Mouse (Mus musculus) heart, postnatal 0 days (tissue): ENCODE results near the gene Dync2li1. TPM values are rescaled to one million over a fixed set of nuclear protein-coding genes. Genes with fewer than 3 reads are reported as not detected.

Source experiments
- ATAC-seq: fragments of 200-750 bp; cut with Nextera tagmentation; 2 replicates; pipeline ENCODE4 v1.8.0; 2017; ENCODE audit warnings: low read depth, moderate number of reproducible peaks, moderate library complexity; ENCODE audit not compliant: insufficient read depth
- DNase-seq: peaks from one replicate; pipeline ENCODE4 v3.0.0-alpha.2; 2016; ENCODE audit warnings: low spot score
- H3K27ac ChIP-seq: fragments of 300-500 bp; sonication (generic); 2 replicates; pipeline ENCODE4 v1.5.1; 2014; ENCODE audit warnings: low read depth, mild to moderate bottlenecking
- H3K27me3 ChIP-seq: fragments of 300-500 bp; sonication (generic); 2 replicates; pipeline ENCODE4 v1.6.1; 2014; ENCODE audit warnings: low read length, mixed read lengths; ENCODE audit not compliant: control insufficient read depth, insufficient read depth
- H3K36me3 ChIP-seq: fragments of 300-500 bp; sonication (generic); replicated peaks from 2 replicates; pipeline ENCODE4 v1.6.1; 2014; ENCODE audit warnings: low read length, mixed read lengths; ENCODE audit not compliant: control insufficient read depth, insufficient read depth
- H3K4me1 ChIP-seq: fragments of 300-500 bp; sonication (generic); 2 replicates; pipeline ENCODE4 v1.6.1; 2014; ENCODE audit warnings: antibody characterized with exemption; ENCODE audit not compliant: control insufficient read depth, insufficient read depth
- H3K4me2 ChIP-seq: fragments of 300-500 bp; sonication (generic); 2 replicates; pipeline ENCODE4 v1.6.1; 2014; ENCODE audit warnings: low read depth, mild to moderate bottlenecking, low read length, moderate library complexity
- H3K4me3 ChIP-seq: fragments of 300-500 bp; sonication (generic); 2 replicates; pipeline ENCODE4 v1.5.1; 2014; ENCODE audit warnings: low read depth, low read length
- H3K9ac ChIP-seq: fragments of 300-500 bp; sonication (generic); replicated peaks from 2 replicates; pipeline ENCODE4 v1.6.1; 2014; ENCODE audit warnings: low read depth, low read length, mixed read lengths
- H3K9me3 ChIP-seq: fragments of 300-500 bp; sonication (generic); replicated peaks from 2 replicates; pipeline ENCODE4 v1.6.1; 2016; ENCODE audit warnings: low read length; ENCODE audit not compliant: control insufficient read depth
- CTCF ChIP-seq: IDR thresholded peaks from 2 replicates; pipeline ENCODE4 v1.5.1; 2016; ENCODE audit warnings: antibody characterized with exemption, control low read depth, low read depth
- EP300 ChIP-seq: IDR thresholded peaks from 2 replicates; pipeline ENCODE4 v1.6.1; 2016; ENCODE audit warnings: antibody characterized with exemption, low read depth
- WGBS: fragments of 180-500 bp; shearing (Covaris S2); extraction: QIAGEN DNeasy Blood & Tissue Kit; methylation state at CpG from one replicate; pipeline ENCODE4 v1.1.7; 2014; 5-methylcytosine and 5-hydroxymethylcytosine counted together
- polyA plus RNA-seq: library from polyadenylated mRNA; unstranded; fragments of >200 nt; fragmentation: Nextera tagmentation; extraction: Ambion mirVana; gene quantifications from 2 replicates; pipeline ENCODE4 v1.2.1, GENCODE M21; 2015
- total RNA-seq: library from RNA; depleted of rRNA; stranded (reverse); fragments of >200 nt; gene quantifications from 2 replicates; pipeline ENCODE4 v1.2.3, GENCODE M21; 2014; ENCODE audit warnings: low replicate concordance

Dync2li1 gene
- total and polyA plus RNA-seq, 2 experiments from 2014 or later: 6.6 TPM; not detected in 1

DNA sequence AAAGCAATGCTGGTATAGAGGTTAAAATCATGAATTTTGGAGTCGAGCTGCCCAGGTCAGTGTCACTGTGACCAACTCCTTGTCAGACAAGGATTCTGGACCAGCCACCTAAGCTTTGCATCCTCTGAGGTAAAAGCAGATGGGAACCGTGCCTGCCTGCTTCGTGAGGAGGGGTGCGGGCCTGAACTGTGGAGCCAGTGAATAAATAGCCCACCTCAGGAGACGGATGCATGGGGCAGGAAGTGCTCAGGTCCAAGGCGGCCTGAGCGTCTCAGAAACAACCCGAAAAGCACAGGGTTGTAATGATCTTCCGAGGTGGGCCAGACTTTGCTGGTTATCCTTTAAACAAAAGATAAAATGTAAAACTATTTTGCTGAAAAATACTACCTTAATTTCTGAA, 18.8 kb downstream of the Dync2li1 start:
- H3K4me2 ChIP-seq: no peak overlapping the region
- H3K27ac ChIP-seq: no peak overlapping the region
- 0 out of 2 replicates have a peak, but pooled peaks cover 3% of the 10 kb centered on the region for H3K4me1 ChIP-seq
- DNase-seq (no peak), ATAC-seq (no peak)
- H3K4me3 ChIP-seq: no peak overlapping the region
- TF ChIP-seq EP300 (no peak), CTCF (no peak)
- no peak overlapping the region for H3K9ac ChIP-seq
- no peaks in the 10 kb centered on the region for H3K9me3 ChIP-seq
- no peaks in the 10 kb centered on the region for H3K36me3 ChIP-seq
- H3K27me3 ChIP-seq: no peaks in the 10 kb centered on the region
- WGBS: 62% methylated on average over 9 of the region's 9 CpGs

DNA sequence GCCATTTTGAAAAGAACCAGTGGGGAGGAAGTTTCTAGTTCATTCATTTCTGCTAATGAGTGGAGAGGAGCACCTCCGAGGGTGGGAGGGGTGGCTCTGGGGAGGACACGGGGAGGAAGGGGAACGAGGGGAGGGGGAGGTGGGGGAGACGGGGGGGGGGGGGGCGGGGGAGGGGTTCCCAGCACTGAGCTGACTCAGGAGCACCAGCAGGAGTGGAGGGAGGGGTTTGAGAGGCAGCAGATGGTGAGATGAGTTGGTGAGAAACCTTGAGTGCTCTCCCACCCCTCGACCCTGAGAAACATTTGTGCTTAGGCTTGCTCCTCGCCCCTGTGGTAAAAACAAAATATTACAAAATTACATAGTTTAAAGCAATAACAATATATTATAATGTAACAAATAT, 19.6 kb downstream of the Dync2li1 start:
- TF ChIP-seq EP300 (no peak), CTCF (no peak)
- H3K4me1 ChIP-seq: 0 out of 2 replicates have a peak, but pooled peaks cover 3% of the 10 kb centered on the region
- ATAC-seq: no peak

DNA sequence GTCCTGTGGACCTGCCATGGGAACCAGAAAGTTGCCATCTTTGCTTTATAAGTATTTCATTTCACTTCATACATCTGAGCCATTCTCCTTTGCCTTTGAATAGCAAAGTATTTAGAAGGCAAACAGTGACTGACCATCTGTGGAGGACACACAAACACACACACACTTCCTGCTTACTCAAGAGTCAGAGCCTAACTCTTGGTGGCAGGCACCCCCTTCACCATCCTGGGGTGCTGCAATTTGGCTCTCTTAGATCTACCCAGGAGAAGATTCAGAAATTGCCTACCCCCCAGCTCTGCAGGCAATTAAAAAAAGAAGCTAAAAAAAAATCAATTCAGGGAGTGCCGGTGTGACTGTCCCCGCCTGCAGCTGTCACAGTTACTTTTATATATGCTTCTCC, 20.2 kb downstream of the Dync2li1 start:
- Histone ChIP-seq H3K9ac (no peak overlapping the region), H3K4me2 (no peak overlapping the region), H3K27ac (no peak overlapping the region), H3K9me3 (no peaks in the 10 kb centered on the region), H3K27me3 (no peaks in the 10 kb centered on the region), H3K36me3 (no peaks in the 10 kb centered on the region), H3K4me3 (no peak overlapping the region), H3K4me1 (0 out of 2 replicates have a peak, but pooled peaks cover 3% of the 10 kb centered on the region)
- no peak for TF ChIP-seq CTCF
- TF ChIP-seq EP300: no peak
- WGBS: 66% methylated on average over 2 of the region's 2 CpGs
- no peak for DNase-seq
- ATAC-seq: no peak

More for the DNA sequence above, 19.6 kb downstream of the Dync2li1 start:
- 23% methylated on average over 3 of the region's 7 CpGs for WGBS
- Histone ChIP-seq H3K9me3 (no peaks in the 10 kb centered on the region), H3K4me3 (no peak overlapping the region), H3K27ac (no peak overlapping the region), H3K9ac (no peak overlapping the region), H3K36me3 (no peaks in the 10 kb centered on the region), H3K4me2 (no peak overlapping the region), H3K27me3 (no peaks in the 10 kb centered on the region)
- no peak for DNase-seq

DNA sequence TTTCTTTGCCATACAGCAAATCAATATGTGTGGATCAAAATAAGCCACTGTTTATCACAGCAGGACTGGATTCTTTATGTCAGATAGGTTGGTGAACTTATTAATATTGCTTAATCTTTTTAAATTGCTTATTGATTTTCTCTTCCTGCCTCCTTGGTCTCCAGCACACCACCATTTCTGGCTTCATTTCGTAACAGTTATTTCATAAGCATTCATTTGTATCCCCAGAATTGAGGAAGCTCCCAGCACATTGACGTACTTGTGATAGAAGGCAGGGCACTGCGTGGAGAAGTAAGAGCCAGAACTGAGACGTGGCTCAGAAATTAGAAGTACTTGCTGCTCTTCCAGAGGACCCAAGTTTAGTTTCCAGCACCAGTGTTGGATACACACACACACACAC, 21.3 kb downstream of the Dync2li1 start:
- WGBS: 86% methylated on average over 4 of the region's 4 CpGs
- Histone ChIP-seq H3K9me3 (no peaks in the 10 kb centered on the region), H3K36me3 (no peaks in the 10 kb centered on the region), H3K27me3 (no peaks in the 10 kb centered on the region), H3K4me2 (no peak overlapping the region), H3K9ac (no peak overlapping the region), H3K4me1 (0 out of 2 replicates have a peak, but pooled peaks cover 3% of the 10 kb centered on the region), H3K27ac (no peak overlapping the region), H3K4me3 (no peak overlapping the region)
- TF ChIP-seq EP300 (no peak), CTCF (no peak)
- ATAC-seq (no peak), DNase-seq (no peak)

DNA sequence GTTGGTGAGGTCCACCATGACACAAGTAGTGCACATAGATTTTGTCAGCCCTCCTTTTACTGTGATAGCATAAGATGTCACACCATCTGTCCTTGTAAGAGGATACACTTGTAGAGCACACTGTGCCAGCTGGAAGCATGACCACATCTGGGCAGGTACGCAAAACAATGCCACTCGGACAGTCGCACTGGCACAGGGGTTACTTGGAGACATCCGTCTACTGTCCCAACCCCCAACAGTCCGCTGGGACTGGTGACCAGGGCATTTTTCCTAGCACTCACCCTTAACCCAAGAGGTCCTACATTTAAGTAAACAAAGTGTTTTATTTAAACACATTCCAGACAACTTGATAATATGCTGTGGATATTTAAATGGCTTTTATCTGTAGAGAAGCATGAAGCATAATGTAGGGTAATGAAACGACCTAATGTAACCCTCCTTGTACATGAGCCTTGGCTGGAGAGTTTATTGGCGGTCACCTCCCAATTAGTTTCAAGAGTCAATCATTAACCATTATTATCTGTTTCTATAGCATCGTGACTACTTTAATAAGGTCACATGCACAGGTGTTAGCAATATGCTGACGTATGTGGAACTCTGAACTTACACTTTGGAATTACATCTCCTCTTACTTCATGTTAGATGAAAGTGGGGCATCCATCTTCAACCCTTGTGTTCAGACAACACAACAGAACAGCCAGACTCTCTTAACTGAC, 24.2 kb downstream of the Dync2li1 start:
- Histone ChIP-seq H3K4me3 (no peak overlapping the region), H3K27me3 (no peaks in the 10 kb centered on the region), H3K4me1 (no peaks in the 10 kb centered on the region), H3K9me3 (no peaks in the 10 kb centered on the region), H3K9ac (no peak overlapping the region), H3K27ac (no peak overlapping the region), H3K36me3 (no peaks in the 10 kb centered on the region), H3K4me2 (no peak overlapping the region)
- no peak for DNase-seq
- 88% methylated on average over 9 of the region's 9 CpGs for WGBS
- ATAC-seq: no peak
- no peak for TF ChIP-seq CTCF
- no peak for TF ChIP-seq EP300

DNA sequence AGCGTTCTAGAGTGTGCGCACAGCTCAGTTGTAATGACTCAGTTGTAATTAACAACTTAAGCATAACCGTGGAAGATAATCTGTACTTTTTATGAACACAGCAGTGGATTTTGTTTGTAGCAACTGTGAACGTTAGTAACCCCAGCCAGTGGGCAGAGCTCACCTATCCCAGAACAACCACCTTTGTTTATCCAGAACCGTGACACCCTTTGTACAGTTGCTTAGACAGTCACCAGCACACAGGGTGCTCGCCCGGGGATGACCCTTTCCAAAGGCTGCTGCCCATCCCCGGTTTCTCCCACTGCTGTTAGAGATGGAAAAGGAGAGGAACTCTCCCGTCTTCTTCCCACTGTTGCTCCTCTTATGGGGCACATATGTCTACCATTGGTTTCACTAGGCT, 27.2 kb downstream of the Dync2li1 start:
- WGBS: 82% methylated on average over 9 of the region's 9 CpGs
- Histone ChIP-seq H3K4me1 (no peaks in the 10 kb centered on the region), H3K9ac (no peak overlapping the region), H3K9me3 (no peaks in the 10 kb centered on the region), H3K4me2 (no peak overlapping the region), H3K27me3 (no peaks in the 10 kb centered on the region), H3K4me3 (no peak overlapping the region), H3K27ac (no peak overlapping the region), H3K36me3 (no peaks in the 10 kb centered on the region)
- DNase-seq: no peak
- TF ChIP-seq EP300: no peak
- no peak for ATAC-seq
